Mouse (Mus musculus) embryonic facial prominence, embryonic 11.5 days (tissue): ENCODE data around the gene Clcn6. TPM values are rescaled to one million over a fixed set of nuclear protein-coding genes. Genes with fewer than 3 reads are reported as not detected.

Experiments
- ATAC-seq: fragments of 200-750 bp; cut with Nextera tagmentation; replicated peaks from 2 replicates; pipeline ENCODE4 v1.8.0; 2017; ENCODE audit warnings: low read depth; ENCODE audit not compliant: insufficient number of reproducible peaks, low FRiP score, low TSS enrichment
- DNase-seq: peaks from one replicate; pipeline ENCODE4 v3.0.0-alpha.2; 2015; ENCODE audit warnings: low spot score
- H3K27ac ChIP-seq: fragments of 300-500 bp; sonication (generic); replicated peaks from 2 replicates; pipeline ENCODE4 v1.5.1; 2014; ENCODE audit warnings: mild to moderate bottlenecking, low read depth, low read length, control low read depth
- H3K27me3 ChIP-seq: fragments of 300-500 bp; sonication (generic); 2 replicates; pipeline ENCODE4 v1.6.1; 2014; ENCODE audit warnings: mild to moderate bottlenecking, low read length, moderate library complexity, mixed read lengths; ENCODE audit not compliant: control insufficient read depth, insufficient read depth
- H3K36me3 ChIP-seq: fragments of 300-500 bp; sonication (generic); replicated peaks from 2 replicates; pipeline ENCODE4 v1.6.1; 2014; ENCODE audit warnings: low read depth, mild to moderate bottlenecking, low read length, moderate library complexity, mixed read lengths; ENCODE audit not compliant: control insufficient read depth, insufficient read depth
- H3K4me1 ChIP-seq: fragments of 300-500 bp; sonication (generic); 2 replicates; pipeline ENCODE4 v1.6.1; 2014; ENCODE audit warnings: low read length, mixed read lengths; ENCODE audit not compliant: control insufficient read depth, insufficient read depth
- H3K4me2 ChIP-seq: fragments of 300-500 bp; sonication (generic); 2 replicates; pipeline ENCODE4 v1.6.1; 2014; ENCODE audit warnings: low read depth, mild to moderate bottlenecking, control low read depth, low read length, moderate library complexity
- H3K4me3 ChIP-seq: fragments of 300-500 bp; sonication (generic); 2 replicates; pipeline ENCODE4 v1.5.1; 2014; ENCODE audit warnings: low read depth, low read length, control low read depth
- H3K9ac ChIP-seq: fragments of 300-500 bp; sonication (generic); replicated peaks from 2 replicates; pipeline ENCODE4 v1.6.1; 2014; ENCODE audit warnings: mild to moderate bottlenecking, control low read depth, low read length
- H3K9me3 ChIP-seq: fragments of 300-500 bp; sonication (generic); replicated peaks from 2 replicates; pipeline ENCODE4 v1.6.1; 2016; ENCODE audit warnings: mild to moderate bottlenecking, low read length, inconsistent platforms, mixed read lengths; ENCODE audit not compliant: control insufficient read depth
- WGBS: fragments of 180-500 bp; shearing (Covaris S2); extraction: QIAGEN DNeasy Blood & Tissue Kit; methylation state at CpG from one replicate; pipeline ENCODE4 v1.1.7; 2014; 5-methylcytosine and 5-hydroxymethylcytosine counted together
- polyA plus RNA-seq: library from polyadenylated mRNA; unstranded; fragments of >200 nt; fragmentation: Nextera tagmentation; extraction: Ambion mirVana; gene quantifications from 2 replicates; pipeline ENCODE4 v1.2.1, GENCODE M21; 2014

Clcn6 gene
- 8.9 and 9.8 TPM in 2 replicates for polyA plus RNA-seq

GRCm38 (mm10) chr4:148038600-148039253 is at the start of gene Clcn6, which contains the start of gene Mthfr:
Gene Clcn6 (minus strand): TSS chr4:148038821.
Gene Mthfr (plus strand): TSS chr4:148039077.
- Histone ChIP-seq H3K4me2 (peak within 1 kb of the TSS; percentile 73), H3K4me1 (no peaks in the 10 kb centered on the region), H3K9ac (peak within 1 kb of the TSS; percentile 74), H3K4me3 (peak within 1 kb of the TSS; percentile 88), H3K36me3 (no peaks in the 10 kb centered on the region; the same call in 1 of the 2 replicates), H3K27ac (peak within 1 kb of the TSS; percentile 70), H3K9me3 (no peaks in the 10 kb centered on the region), H3K27me3 (no peaks in the 10 kb centered on the region)
- peak; percentile 92 for ATAC-seq
- under 1% methylated on average over 54 of the region's 54 CpGs for WGBS
- DNase-seq, result peak; percentile 100

GRCm38 (mm10) chr4:148087907-148088527 is 49.4 kb upstream of the Clcn6 start, which contains the start of gene Agtrap:
Gene Agtrap (minus strand): TSS chr4:148088031.
- Histone ChIP-seq H3K27ac (no peak within 1 kb of the TSS), H3K9ac (peak within 1 kb of the TSS; percentile 79), H3K4me2 (peak within 1 kb of the TSS; percentile 93), H3K36me3 (no peaks in the 10 kb centered on the region), H3K9me3 (no peaks in the 10 kb centered on the region), H3K4me3 (peak within 1 kb of the TSS; percentile 75), H3K4me1 (peaks cover 3% of the 10 kb centered on the region; the same call in 1 of the 2 replicates), H3K27me3 (no peaks in the 10 kb centered on the region)
- peak; percentile 95 for DNase-seq
- peak; percentile 90 for ATAC-seq
- 6% methylated on average over 34 of the region's 34 CpGs for WGBS

GRCm38 (mm10) chr4:148087091-148087906 is 48.7 kb upstream of the Clcn6 start:
- Histone ChIP-seq H3K9me3 (no peaks in the 10 kb centered on the region), H3K4me3 (peak overlapping the region; percentile 75), H3K9ac (peak overlapping the region; percentile 79), H3K36me3 (no peaks in the 10 kb centered on the region), H3K4me2 (peak overlapping the region; percentile 93), H3K4me1 (peaks cover 3% of the 10 kb centered on the region; the same call in 1 of the 2 replicates), H3K27ac (no peak overlapping the region), H3K27me3 (no peaks in the 10 kb centered on the region)
- WGBS, result 5% methylated on average over 30 of the region's 30 CpGs
- DNase-seq (no peak), ATAC-seq (peak; percentile 60)

DNA sequence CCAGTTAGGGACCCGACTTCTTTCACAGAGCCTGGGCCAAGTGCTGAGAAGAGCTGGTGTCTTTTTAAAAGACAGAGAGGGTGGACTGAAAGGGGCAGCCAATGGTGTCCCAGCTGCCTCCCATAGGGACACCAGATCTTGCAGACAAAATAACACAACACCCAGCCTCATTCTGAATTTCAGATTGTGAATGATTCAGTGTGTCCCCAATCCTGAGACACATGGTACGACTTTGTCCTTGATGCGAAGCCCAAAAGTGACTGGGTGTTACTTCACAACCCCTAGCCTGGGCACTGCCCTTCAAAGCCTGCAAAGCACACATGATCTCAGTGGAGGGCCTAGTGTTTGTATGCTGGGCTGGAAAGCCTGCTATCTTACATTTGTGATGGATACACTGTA is 47.3 kb upstream of the Clcn6 start:
- H3K36me3 ChIP-seq, result no peaks in the 10 kb centered on the region
- 69% methylated on average over 3 of the region's 3 CpGs for WGBS
- H3K27me3 ChIP-seq, result no peaks in the 10 kb centered on the region
- H3K27ac ChIP-seq, result no peak overlapping the region
- DNase-seq, result no peak
- no peak for ATAC-seq
- H3K9me3 ChIP-seq, result no peaks in the 10 kb centered on the region
- H3K4me2 ChIP-seq, result no peak overlapping the region
- no peak overlapping the region for H3K9ac ChIP-seq
- no peak overlapping the region for H3K4me3 ChIP-seq
- H3K4me1 ChIP-seq, result peaks cover 3% of the 10 kb centered on the region; the same call in 1 of the 2 replicates

GRCm38 (mm10) chr4:148085131-148085906 is 46.7 kb upstream of the Clcn6 start:
- no peak overlapping the region for H3K4me3 ChIP-seq
- peaks cover 3% of the 10 kb centered on the region; the same call in 1 of the 2 replicates for H3K4me1 ChIP-seq
- H3K27me3 ChIP-seq, result no peaks in the 10 kb centered on the region
- DNase-seq (no peak), ATAC-seq (no peak)
- H3K9me3 ChIP-seq, result no peaks in the 10 kb centered on the region
- no peak overlapping the region for H3K4me2 ChIP-seq
- no peak overlapping the region for H3K27ac ChIP-seq
- 29% methylated on average over 10 of the region's 10 CpGs for WGBS
- H3K36me3 ChIP-seq, result no peaks in the 10 kb centered on the region
- no peak overlapping the region for H3K9ac ChIP-seq

DNA sequence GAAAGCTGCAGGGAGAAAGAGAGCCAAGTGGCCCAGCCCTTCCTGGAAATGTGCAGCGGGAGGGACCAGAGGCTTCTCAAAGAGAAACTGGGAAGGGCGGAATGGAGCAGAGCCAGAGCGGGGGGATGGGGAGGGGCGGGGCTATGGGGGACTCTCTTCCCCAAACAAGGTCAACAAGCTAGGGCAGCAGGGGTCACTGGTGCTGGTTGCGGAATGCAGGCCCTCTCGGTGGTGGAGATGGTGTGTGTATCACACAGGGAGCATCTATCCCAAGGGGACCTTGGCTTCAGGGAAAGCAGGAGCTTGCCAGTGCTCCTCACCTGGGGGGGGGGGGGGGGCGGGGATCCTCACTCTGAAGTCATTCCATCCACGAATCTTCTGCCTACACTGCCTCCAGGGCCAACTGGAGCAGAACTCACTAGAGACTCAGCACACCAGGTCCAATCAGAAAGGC is 45.7 kb upstream of the Clcn6 start:
- Histone ChIP-seq H3K36me3 (no peaks in the 10 kb centered on the region), H3K4me2 (no peak overlapping the region), H3K9ac (no peak overlapping the region), H3K27ac (no peak overlapping the region), H3K4me3 (no peak overlapping the region), H3K27me3 (no peaks in the 10 kb centered on the region), H3K4me1 (peaks cover 3% of the 10 kb centered on the region; the same call in 1 of the 2 replicates), H3K9me3 (no peaks in the 10 kb centered on the region)
- 4% methylated on average over 8 of the region's 8 CpGs for WGBS
- no peak for ATAC-seq
- peak; percentile 37 for DNase-seq

GRCm38 (mm10) chr4:148083176-148083899 is 44.7 kb upstream of the Clcn6 start:
- ATAC-seq (no peak), DNase-seq (no peak)
- Histone ChIP-seq H3K4me1 (peaks cover 3% of the 10 kb centered on the region; the same call in 1 of the 2 replicates), H3K36me3 (no peaks in the 10 kb centered on the region), H3K9ac (no peak overlapping the region), H3K4me2 (no peak overlapping the region), H3K27me3 (no peaks in the 10 kb centered on the region), H3K9me3 (no peaks in the 10 kb centered on the region), H3K4me3 (no peak overlapping the region), H3K27ac (no peak overlapping the region)
- 45% methylated on average over 21 of the region's 21 CpGs for WGBS
